Mouse (Mus musculus): ENCODE measurements around the gene Gcg.

GRCm38 (mm10) chr2:62449692-62450346 lies 33.6 kb downstream of the Gcg start:
- no peak; the same call in 1 of the 2 replicates for TF ChIP-seq EP300 (IDR thresholded peaks at IDR 0.05; ENCODE audit: low read length)
- TF ChIP-seq CTCF (conservative IDR thresholded peaks at IDR 0.05 in 1 of 2, IDR thresholded peaks at IDR 0.05 in 1 of 2; ENCODE audit: low read depth in 2 of 2, low read length in 2 of 2) = no peak
- TF ChIP-seq POLR2A (IDR thresholded peaks at IDR 0.05; ENCODE audit: low read depth, low read length) = no peak
- no peak for TF ChIP-seq USF1 (IDR thresholded peaks at IDR 0.05; ENCODE audit: low read depth, low read length)
